Mouse (Mus musculus) layer of hippocampus, adult 9-10 months (tissue): ENCODE results near the gene Upk1a.

ENCODE experiments used
- DNase-seq: peaks from one replicate; pipeline ENCODE4 v3.0.0; 2022; ENCODE audit warnings: low spot score

The Upk1a gene

GRCm38 (mm10) chr7:30572389-30572788 is 40.3 kb downstream of the Upk1a start:
- no peak for DNase-seq

- no peak for DNase-seq
Measured at GRCm38 (mm10) chr7:30567555-30567954, 45.1 kb downstream of the Upk1a start.

DNA sequence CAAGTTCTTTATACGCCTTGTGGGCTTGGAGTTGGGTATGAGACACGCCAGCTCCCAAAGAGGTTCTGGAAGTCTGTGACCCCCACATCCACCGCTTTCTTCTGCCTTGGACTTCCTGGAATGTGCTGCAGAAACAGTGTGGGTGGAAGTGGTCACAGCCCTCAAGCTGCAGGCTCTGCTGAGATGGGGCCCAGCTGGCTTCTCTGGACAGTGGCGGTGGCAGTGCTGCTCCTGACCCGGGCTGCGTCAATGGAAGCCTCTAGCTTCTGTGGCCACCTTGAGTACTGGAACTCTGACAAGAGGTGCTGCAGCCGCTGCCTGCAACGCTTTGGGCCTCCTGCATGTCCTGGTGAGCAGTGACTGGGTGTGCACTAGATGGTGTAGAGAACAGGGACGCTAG is 46.6 kb downstream of the Upk1a start:
- no peak for DNase-seq

GRCm38 (mm10) chr7:30564970-30565571 is 47.6 kb downstream of the Upk1a start, which contains the start of gene Igflr1:
Igflr1 (plus strand) TSS chr7:30565427.
- no peak for DNase-seq

DNA sequence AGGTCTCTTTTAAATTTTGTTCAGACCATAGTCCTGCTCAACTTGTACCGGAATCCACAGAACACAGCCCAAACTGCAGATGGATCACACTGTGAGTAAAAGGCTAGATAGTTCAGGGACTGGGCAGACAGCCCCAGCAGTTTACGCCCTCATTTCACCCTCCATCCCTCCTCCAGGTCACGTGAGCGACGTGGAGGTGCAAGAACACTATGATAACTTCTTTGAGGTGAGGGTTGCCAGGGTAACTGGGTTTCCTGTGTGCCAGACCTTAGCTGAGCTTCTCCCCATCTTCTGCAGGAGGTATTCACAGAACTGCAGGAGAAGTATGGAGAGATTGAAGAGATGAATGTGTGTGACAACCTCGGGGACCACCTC is 48.8 kb downstream of the Upk1a start:
- no peak for DNase-seq

DNA sequence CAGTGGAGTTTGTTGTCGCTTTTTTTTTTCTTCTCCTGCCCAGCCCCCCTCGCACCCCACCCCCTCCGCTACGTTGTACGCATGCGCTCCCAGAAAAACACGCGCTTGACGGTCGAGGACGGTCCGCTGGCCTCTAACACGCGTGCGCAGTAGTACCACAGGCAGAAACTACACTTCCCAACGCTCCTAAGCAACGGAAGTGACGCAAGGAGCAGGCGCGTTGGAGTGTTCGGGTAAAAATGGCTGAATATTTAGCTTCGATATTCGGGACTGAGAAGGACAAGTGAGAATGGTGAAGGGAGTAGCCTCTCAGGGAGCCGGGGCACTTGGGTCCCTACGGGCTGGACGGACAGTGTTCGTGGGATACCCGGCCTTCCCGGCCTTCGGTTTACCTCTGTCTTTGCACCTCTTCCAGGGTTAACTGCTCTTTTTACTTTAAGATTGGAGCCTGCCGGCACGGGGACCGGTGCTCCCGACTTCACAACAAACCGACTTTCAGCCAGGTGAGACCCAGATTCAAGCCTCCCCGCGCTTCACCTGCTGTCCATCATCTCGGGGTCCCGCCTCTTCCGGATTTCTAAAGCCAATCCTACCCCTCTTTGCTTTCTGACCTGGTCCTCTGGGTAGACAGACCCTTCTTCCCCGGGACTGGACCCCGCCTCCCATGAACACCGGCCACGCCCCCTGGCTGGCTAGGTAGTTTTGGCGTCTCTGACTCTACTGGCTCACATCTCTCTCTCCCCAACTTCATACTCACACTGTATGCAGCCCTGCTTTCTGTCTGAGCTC is 49.3 kb downstream of the Upk1a start, which contains the start of the genes U2af1l4, Gm49396 and Psenen:
TSS of gene U2af1l4 (plus strand) at position 185 of the 789 bp plus-strand sequence.
TSS of gene Gm49396 (plus strand) at position 228 of the 789 bp plus-strand sequence.
TSS of gene Psenen (minus strand) at position 511 of the 789 bp plus-strand sequence.
- peak; percentile 91 for DNase-seq

- peak; percentile 26 for DNase-seq
Measured at GRCm38 (mm10) chr7:30562526-30563116, 50.0 kb downstream of the Upk1a start.

- no peak for DNase-seq
Measured at GRCm38 (mm10) chr7:30560296-30560695, 52.4 kb downstream of the Upk1a start.

- peak; percentile 97 for DNase-seq
Measured at GRCm38 (mm10) chr7:30559443-30559954, 53.1 kb downstream of the Upk1a start, which contains the start of gene Lin37. Lin37 (minus strand) TSS chr7:30559838.

DNA sequence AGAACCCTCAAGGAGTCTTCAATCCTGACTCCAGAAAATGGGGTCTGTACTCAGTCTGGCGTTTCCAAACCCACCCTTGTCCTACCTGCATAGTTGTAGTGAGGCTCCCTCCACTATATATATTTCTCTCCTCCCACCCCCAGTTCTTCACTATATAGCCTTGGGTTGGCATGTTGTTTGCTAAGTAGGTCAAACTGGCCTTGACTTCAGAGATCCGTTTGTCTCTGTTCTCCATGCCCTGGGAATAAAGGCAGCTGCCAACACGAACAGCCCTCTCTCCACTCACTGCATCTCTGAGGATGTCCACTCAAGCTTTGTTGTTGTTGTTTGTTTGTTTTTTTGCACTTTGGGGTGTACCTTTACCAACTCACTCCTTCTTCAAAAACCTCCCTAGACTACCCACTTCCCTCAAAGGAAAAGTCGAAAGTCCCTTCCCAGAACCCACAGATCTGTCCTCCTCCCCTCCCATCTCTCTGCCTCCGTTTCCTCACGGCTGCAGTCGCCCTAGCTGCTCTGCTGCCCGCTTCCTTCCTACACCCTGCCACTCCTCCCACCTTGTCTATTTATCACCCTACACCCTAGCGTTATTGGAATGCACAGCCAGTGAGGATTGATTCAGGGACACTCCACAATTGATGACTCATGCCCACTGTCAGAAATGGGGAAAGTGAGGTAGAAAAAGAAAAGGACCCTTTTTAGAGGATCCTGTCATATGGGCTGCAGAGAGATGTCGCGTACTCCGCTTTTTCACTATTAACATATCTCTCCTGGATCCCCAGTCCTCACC is 53.8 kb downstream of the Upk1a start:
- DNase-seq = no peak

- DNase-seq = no peak
Measured at GRCm38 (mm10) chr7:30557901-30558514, 54.6 kb downstream of the Upk1a start.

- no peak for DNase-seq
Measured at GRCm38 (mm10) chr7:30556894-30557536, 55.6 kb downstream of the Upk1a start.

DNA sequence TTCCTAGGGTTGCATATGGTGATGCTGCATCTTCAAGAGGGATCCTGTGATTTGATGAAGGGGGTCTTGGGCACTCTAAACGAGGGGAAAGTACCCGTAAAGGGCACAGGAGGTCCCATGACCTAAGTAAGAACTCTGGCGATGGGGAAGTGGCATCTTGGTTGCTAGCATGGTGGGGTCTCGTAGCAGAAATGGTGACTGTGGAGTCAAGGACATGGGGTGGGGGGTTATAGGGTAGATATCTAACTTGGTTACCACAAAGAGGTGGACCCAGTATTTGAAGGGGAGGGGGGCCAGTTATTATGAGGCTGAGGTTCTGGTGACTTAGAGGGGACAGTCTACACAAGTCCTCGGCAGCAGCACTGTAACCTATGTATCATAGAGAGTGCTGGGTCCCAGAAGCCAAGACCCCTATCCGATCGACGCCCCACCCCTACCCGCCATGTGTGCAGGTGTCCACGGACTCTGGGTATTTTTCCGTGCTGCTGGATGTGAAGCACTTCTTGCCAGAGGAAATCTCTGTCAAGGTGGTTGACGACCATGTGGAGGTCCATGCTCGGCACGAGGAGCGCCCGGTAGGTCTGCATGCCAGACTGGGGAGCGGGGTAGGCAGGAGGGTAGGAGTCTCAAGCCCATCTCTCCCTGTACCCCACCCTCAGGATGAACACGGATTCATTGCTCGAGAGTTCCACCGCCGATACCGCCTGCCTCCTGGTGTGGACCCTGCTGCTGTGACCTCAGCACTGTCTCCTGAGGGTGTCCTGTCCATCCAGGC is 58.6 kb downstream of the Upk1a start:
- no peak for DNase-seq
